Mouse (Mus musculus) adipocyte (in vitro differentiated cells): ENCODE measurements around the gene Gm2956.
"Not testable (repeated sequence)": the region's sequence is repeated elsewhere in the genome, so short reads cannot be mapped to it uniquely, and the experiment has no call there.

Experiments
- DNase-seq: peaks from one replicate; pipeline ENCODE4 v3.0.0-alpha.2; 2016; ENCODE audit warnings: low spot score

Gene Gm2956

GRCm38 (mm10) chr14:3332087-3332677 lies at the start of gene Gm2956:
Gm2956 (plus strand) TSS chr14:3332627.
- not testable (repeated sequence) for DNase-seq

GRCm38 (mm10) chr14:3333406-3333805 lies 979 bp downstream of the Gm2956 start:
- DNase-seq: not testable (repeated sequence)

- DNase-seq: not testable (repeated sequence)
These were observed 62.4 kb downstream of the Gm2956 start, which contains the start of gene Gm10413 for GRCm38 (mm10) chr14:3394793-3395192. Gm10413 (plus strand) TSS chr14:3395093.
